Mouse (Mus musculus) midbrain, embryonic 13.5 days (tissue): ENCODE data around the gene Stmn1. TPM values are rescaled to one million over a fixed set of nuclear protein-coding genes. Genes with fewer than 3 reads are reported as not detected.

Experiments used
- ATAC-seq: fragments of 200-750 bp; cut with Nextera tagmentation; 2 replicates; pipeline ENCODE4 v1.8.0; 2017; ENCODE audit warnings: mild to moderate bottlenecking, moderate TSS enrichment, moderate library complexity
- H3K27ac ChIP-seq: fragments of 300-500 bp; sonication (generic); 2 replicates; pipeline ENCODE4 v1.5.1; 2015; ENCODE audit warnings: inconsistent platforms, mild to moderate bottlenecking, moderate library complexity
- H3K27me3 ChIP-seq: fragments of 300-500 bp; sonication (generic); 2 replicates; pipeline ENCODE4 v1.6.1; 2015; ENCODE audit warnings: mild to moderate bottlenecking, inconsistent platforms
- H3K36me3 ChIP-seq: fragments of 300-500 bp; sonication (generic); 2 replicates; pipeline ENCODE4 v1.6.1; 2015; ENCODE audit warnings: mild to moderate bottlenecking, inconsistent platforms
- H3K4me1 ChIP-seq: fragments of 300-500 bp; sonication (generic); replicated peaks from 2 replicates; pipeline ENCODE4 v1.6.1; 2015; ENCODE audit warnings: inconsistent platforms
- H3K4me2 ChIP-seq: fragments of 300-500 bp; sonication (generic); replicated peaks from 2 replicates; pipeline ENCODE4 v1.6.1; 2015; ENCODE audit warnings: moderate library complexity, mild to moderate bottlenecking, inconsistent platforms
- H3K4me3 ChIP-seq: fragments of 300-500 bp; sonication (generic); replicated peaks from 2 replicates; pipeline ENCODE4 v1.5.1; 2015; ENCODE audit warnings: mild to moderate bottlenecking, inconsistent platforms
- H3K9ac ChIP-seq: fragments of 300-500 bp; sonication (generic); replicated peaks from 2 replicates; pipeline ENCODE4 v1.6.1; 2015; ENCODE audit warnings: mild to moderate bottlenecking, inconsistent platforms
- H3K9me3 ChIP-seq: fragments of 300-500 bp; sonication (generic); 2 replicates; pipeline ENCODE4 v1.6.1; 2016; ENCODE audit warnings: mild to moderate bottlenecking, inconsistent platforms
- WGBS: fragments of 180-500 bp; shearing (Covaris S2); methylation state at CpG from one replicate; pipeline ENCODE4 v1.1.7; 2015; 5-methylcytosine and 5-hydroxymethylcytosine counted together
- polyA plus RNA-seq: library from polyadenylated mRNA; unstranded; fragments of >200 nt; fragmentation: Nextera tagmentation; extraction: Ambion mirVana; gene quantifications from 2 replicates; pipeline ENCODE4 v1.2.1, GENCODE M21; 2015

Gene Stmn1
- polyA plus RNA-seq, 1 experiment from 2014 or later: 7,568 TPM

DNA sequence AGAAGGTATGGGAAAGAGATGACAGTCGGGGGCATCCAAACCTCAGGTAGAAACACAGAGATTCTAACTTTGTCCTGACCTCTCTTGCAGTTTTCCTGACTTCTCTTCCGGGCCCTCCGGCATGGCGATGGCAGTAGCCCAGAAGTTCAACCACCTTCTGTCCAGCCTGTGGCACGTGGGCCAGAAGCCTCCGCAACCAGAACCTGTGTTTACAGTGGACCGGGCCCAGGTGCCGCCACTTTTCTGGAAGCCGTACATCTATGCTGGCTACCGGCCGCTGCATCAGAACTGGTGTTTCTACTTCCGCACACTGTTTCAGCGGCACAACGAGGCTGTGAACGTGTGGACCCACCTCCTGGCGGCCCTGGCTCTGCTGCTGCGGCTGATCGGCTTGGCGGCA is 38.6 kb downstream of the Stmn1 start:
- peaks cover 12% of the 10 kb centered on the region for H3K36me3 ChIP-seq
- no peak overlapping the region for H3K9ac ChIP-seq
- no peaks in the 10 kb centered on the region for H3K27me3 ChIP-seq
- H3K4me2 ChIP-seq: no peak overlapping the region
- WGBS: 87% methylated on average over 19 of the region's 19 CpGs
- no peak overlapping the region for H3K27ac ChIP-seq
- no peak for ATAC-seq
- H3K4me1 ChIP-seq: peaks cover 9% of the 10 kb centered on the region
- no peak overlapping the region for H3K4me3 ChIP-seq
- H3K9me3 ChIP-seq: no peaks in the 10 kb centered on the region

DNA sequence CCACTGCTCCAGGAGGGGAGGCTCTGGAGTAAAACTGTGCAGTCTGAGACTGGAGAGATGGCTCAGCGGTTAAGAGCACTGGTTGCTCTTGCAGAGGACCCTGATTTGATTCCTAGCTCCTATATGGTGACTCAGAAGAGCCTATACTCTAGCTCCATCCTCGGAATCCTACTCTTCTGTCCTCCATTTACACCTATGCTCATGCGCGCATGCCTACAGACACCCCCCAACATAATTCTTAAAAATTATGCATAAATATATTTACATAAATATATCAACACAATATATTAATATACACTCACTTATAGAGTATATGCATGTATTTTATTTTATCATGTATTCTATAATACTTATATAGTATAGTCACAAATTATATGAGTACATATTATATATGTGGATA is 42.3 kb downstream of the Stmn1 start:
- Histone ChIP-seq H3K27ac (no peak overlapping the region), H3K36me3 (peaks cover 12% of the 10 kb centered on the region), H3K9me3 (no peaks in the 10 kb centered on the region), H3K4me3 (peak overlapping the region; percentile 51; the same call in 1 of the 2 replicates), H3K4me1 (peaks cover 16% of the 10 kb centered on the region), H3K4me2 (peak overlapping the region; percentile 83), H3K9ac (no peak overlapping the region), H3K27me3 (no peaks in the 10 kb centered on the region)
- 77% methylated on average over 4 of the region's 4 CpGs for WGBS
- ATAC-seq: peak; percentile 35

DNA sequence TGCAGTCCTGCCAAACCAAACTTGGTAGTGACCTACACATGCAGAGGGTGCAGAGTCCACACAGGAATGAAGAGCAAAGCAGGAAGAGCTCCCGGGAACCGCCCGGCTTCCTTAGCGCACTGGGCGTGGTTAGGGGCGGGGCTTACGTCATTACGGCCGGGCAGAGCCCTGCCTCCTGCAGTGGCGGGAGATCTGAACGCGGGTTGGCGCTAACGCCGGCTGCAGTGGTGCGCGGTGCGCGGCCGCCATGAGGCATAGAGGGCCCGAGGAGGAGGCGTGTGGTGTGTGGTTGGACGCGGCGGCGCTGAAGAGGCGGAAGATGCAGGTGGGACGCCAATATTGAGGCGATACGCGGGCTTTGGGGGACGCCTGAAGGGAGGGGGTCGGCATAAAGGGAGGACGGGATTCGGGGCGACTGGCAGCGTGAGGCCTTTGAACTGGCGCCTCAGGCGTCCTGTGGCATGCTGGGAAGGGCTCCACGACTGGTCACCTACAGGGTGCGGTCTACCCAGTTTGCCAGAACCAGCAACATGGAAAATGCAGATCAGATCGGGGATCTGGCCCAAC is 42.8 kb downstream of the Stmn1 start, which contains the start of gene Aunip:
Aunip (plus strand) TSS at position 155 of the 567 bp plus-strand sequence.
- under 1% methylated on average over 40 of the region's 42 CpGs for WGBS
- no peaks in the 10 kb centered on the region for H3K9me3 ChIP-seq

DNA sequence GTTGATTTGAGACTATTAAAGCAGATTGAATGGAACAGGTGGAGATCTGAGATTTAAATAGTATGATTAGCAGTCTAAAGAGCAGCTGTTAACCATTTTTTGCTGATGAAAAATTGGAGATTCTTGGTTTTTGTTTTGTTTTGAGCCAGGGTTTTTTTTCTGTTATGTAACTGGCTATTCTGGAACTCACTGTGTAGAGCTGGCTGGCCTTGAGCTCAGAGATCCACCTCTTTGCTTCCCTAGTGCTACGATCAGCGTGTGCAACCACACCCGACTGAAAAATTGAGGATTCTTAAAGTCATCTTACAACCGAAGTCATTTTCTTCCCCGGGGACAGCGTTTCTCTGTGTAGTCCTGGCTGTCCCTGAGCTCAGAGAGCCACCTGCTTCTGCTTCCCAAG is 43.6 kb downstream of the Stmn1 start:
- H3K4me2 ChIP-seq: peak overlapping the region; percentile 83
- no peaks in the 10 kb centered on the region for H3K9me3 ChIP-seq
- no peaks in the 10 kb centered on the region for H3K27me3 ChIP-seq
- peak overlapping the region; percentile 51 for H3K4me3 ChIP-seq
- no peak overlapping the region for H3K27ac ChIP-seq
- H3K36me3 ChIP-seq: peaks cover 10% of the 10 kb centered on the region
- no peak overlapping the region for H3K9ac ChIP-seq
- no peak for ATAC-seq
- H3K4me1 ChIP-seq: peaks cover 16% of the 10 kb centered on the region
- 77% methylated on average over 6 of the region's 6 CpGs for WGBS

More for the DNA sequence above, 42.8 kb downstream of the Stmn1 start, which contains the start of gene Aunip:
- peak within 1 kb of the TSS; percentile 57 for H3K9ac ChIP-seq
- no peak within 1 kb of the TSS for H3K27ac ChIP-seq
- peak within 1 kb of the TSS; percentile 51 for H3K4me3 ChIP-seq
- peaks cover 12% of the 10 kb centered on the region for H3K36me3 ChIP-seq
- H3K4me2 ChIP-seq: peak within 1 kb of the TSS; percentile 83
- H3K27me3 ChIP-seq: no peaks in the 10 kb centered on the region
- ATAC-seq: peak; percentile 96
- peaks cover 16% of the 10 kb centered on the region for H3K4me1 ChIP-seq

DNA sequence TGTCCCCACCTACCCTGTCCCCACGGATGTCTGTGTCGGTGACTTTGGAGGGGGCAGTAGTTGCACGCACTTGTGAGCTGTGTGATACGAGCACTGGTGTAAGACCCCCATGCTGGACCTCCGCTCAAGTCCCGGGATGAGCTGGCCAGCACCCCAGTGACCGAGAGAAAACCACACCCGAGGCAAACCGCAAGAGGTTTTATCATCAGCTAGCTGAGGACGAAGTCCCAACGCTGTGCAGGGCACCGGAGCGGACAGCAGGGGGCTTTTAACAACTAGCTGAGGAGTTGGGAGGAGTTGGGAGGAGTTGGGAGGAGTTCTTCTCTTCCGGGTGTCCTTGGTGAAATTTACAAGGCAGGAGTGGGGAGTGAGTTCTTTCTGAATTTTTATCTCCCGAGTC is 44.7 kb downstream of the Stmn1 start:
- no peaks in the 10 kb centered on the region for H3K9me3 ChIP-seq
- WGBS: 28% methylated on average over 15 of the region's 15 CpGs
- no peak overlapping the region for H3K9ac ChIP-seq
- H3K4me2 ChIP-seq: 0 out of 2 replicates have a peak overlapping the region, but pooled peaks have one; percentile 16
- no peak for ATAC-seq
- no peaks in the 10 kb centered on the region for H3K27me3 ChIP-seq
- H3K4me1 ChIP-seq: peaks cover 16% of the 10 kb centered on the region
- 0 out of 2 replicates have a peak overlapping the region, but pooled peaks have one; percentile 1 for H3K4me3 ChIP-seq
- peaks cover 3% of the 10 kb centered on the region; the same call in 1 of the 2 replicates for H3K36me3 ChIP-seq
- H3K27ac ChIP-seq: no peak overlapping the region

DNA sequence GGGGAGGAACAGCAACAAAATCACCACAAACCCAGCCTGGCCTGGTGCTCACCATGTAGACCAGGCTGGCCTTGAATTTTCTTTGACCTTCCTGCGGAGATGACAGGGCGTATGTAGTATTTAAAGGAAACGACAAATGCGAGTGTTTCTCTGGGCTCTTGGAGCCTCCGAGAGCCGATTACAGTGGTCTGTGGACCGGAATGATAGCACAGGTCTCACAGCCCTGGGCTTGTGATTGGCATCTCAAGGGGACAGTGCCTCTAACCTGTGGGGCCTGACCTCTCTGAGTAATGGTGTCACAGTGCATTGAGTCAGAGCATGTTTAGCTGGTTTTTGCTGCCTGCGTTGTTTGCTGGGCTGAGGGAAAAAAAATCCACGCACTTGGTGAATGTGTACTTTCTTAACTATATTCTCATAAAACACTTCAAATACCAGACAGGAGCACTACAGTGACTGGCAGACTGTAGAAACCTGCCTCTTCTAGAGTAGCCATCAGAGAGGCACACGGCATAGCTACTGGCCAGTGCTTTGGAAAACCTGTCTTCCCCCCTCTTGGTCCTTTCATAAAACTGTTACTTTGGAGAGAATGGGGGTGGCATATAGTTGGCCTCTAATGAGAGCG is 46.3 kb downstream of the Stmn1 start:
- Histone ChIP-seq H3K9me3 (no peaks in the 10 kb centered on the region), H3K9ac (no peak overlapping the region; the same call in 1 of the 2 replicates), H3K27me3 (no peaks in the 10 kb centered on the region), H3K4me3 (no peak overlapping the region), H3K4me1 (peaks cover 16% of the 10 kb centered on the region), H3K4me2 (no peak overlapping the region), H3K36me3 (no peaks in the 10 kb centered on the region), H3K27ac (no peak overlapping the region)
- 94% methylated on average over 11 of the region's 11 CpGs for WGBS
- no peak for ATAC-seq

DNA sequence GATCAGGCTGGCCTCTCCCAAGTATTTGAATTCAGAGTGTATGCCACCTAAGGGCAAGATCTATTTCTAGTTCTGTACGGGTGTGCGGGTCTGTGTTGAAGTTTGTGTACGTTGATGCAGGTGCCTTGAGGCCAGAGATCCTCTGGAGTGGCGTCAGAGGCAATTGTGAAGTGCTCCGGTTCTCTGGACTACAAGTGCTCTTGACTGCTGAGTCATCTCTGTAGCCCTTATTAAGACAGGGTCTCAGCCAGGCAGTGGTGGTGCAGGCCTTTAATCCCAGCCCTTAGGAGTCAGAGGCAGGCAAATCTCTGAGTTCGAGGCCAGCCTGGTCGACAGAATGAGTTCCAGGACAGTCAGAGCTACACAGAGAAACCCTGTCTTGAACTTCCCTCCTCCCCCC is 47.5 kb downstream of the Stmn1 start:
- H3K36me3 ChIP-seq: no peaks in the 10 kb centered on the region
- no peaks in the 10 kb centered on the region for H3K9me3 ChIP-seq
- no peak overlapping the region for H3K4me3 ChIP-seq
- no peak for ATAC-seq
- no peak overlapping the region for H3K9ac ChIP-seq
- H3K4me1 ChIP-seq: peaks cover 16% of the 10 kb centered on the region
- no peak overlapping the region for H3K27ac ChIP-seq
- H3K27me3 ChIP-seq: no peaks in the 10 kb centered on the region
- H3K4me2 ChIP-seq: no peak overlapping the region
- WGBS: 82% methylated on average over 7 of the region's 7 CpGs

DNA sequence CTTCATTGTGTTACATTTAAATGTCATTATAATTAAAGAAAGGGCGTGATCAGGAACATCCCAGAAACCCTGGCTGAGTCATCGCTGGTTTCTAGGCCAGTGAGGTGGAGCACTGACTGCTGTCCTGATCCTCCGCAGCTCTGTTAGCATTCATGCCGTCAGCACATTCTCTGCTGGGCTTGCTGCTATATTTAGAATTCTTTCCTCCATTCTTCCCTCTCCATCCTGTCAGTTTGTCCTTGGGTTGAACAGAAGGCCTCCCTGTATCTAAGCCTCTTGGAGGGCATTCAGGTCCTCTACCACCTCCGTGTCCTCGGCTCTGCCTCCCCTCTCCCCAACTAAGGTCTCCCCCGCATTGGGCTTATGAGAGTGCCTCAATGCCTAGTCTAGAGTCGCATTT is 48.9 kb downstream of the Stmn1 start:
- H3K4me3 ChIP-seq: no peak overlapping the region
- H3K4me1 ChIP-seq: peaks cover 5% of the 10 kb centered on the region
- H3K36me3 ChIP-seq: 0 out of 2 replicates have a peak, but pooled peaks cover 6% of the 10 kb centered on the region
- H3K27ac ChIP-seq: no peak overlapping the region
- H3K9me3 ChIP-seq: no peaks in the 10 kb centered on the region
- H3K9ac ChIP-seq: no peak overlapping the region
- no peak overlapping the region for H3K4me2 ChIP-seq
- no peaks in the 10 kb centered on the region for H3K27me3 ChIP-seq
- WGBS: 87% methylated on average over 8 of the region's 8 CpGs
- ATAC-seq: no peak

DNA sequence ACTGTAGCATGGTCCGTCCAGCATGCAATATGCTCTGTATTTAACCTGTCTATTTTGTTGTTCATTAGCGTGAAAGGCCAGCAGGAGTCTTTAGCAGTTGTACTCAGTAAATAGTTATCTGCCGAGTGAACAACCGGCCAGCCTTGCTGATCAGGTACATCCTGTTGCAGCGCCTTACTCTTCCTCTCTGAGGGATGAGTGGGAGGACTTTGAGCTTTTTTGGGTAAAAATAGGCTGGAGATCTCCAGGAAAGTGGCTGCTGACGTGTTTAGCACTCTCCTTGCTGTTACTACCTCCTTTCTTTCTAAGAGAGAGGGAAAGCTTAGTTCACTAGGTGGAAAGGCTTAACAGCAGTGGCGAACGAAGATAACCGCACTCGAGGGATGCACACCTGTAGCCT is 49.6 kb downstream of the Stmn1 start:
- H3K9me3 ChIP-seq: no peaks in the 10 kb centered on the region

DNA sequence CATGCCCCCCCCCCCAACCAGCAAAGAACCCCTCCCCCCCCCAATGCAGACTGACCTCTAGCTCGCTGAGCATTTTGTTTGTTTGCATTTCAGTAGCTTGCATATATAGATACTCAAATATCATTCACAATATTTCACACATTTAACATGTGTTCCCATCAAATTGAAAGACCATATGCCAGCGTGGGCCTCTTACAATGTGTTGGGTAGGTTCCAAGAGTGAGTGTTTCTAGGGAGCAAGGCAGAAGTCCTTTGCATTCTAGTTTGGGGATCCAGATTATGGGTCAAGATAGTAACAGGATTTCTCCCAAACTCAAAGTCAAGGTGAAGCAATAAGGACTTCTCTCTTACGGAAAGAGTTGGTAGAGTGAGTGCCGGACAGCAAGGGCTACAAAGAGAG is 50.4 kb downstream of the Stmn1 start:
- ATAC-seq: no peak
- no peaks in the 10 kb centered on the region for H3K9me3 ChIP-seq
- WGBS: 94% methylated on average over 4 of the region's 4 CpGs
- no peak overlapping the region for H3K27ac ChIP-seq
- H3K4me1 ChIP-seq: no peaks in the 10 kb centered on the region
- no peak overlapping the region for H3K4me3 ChIP-seq
- no peak overlapping the region for H3K9ac ChIP-seq
- H3K4me2 ChIP-seq: no peak overlapping the region
- no peaks in the 10 kb centered on the region for H3K27me3 ChIP-seq
- 0 out of 2 replicates have a peak, but pooled peaks cover 12% of the 10 kb centered on the region for H3K36me3 ChIP-seq

More for the DNA sequence above, 49.6 kb downstream of the Stmn1 start:
- no peak overlapping the region for H3K4me2 ChIP-seq
- peaks cover 1% of the 10 kb centered on the region for H3K4me1 ChIP-seq
- no peak overlapping the region for H3K4me3 ChIP-seq
- WGBS: 90% methylated on average over 10 of the region's 10 CpGs
- H3K27me3 ChIP-seq: no peaks in the 10 kb centered on the region
- 0 out of 2 replicates have a peak, but pooled peaks cover 6% of the 10 kb centered on the region for H3K36me3 ChIP-seq
- no peak overlapping the region for H3K27ac ChIP-seq
- H3K9ac ChIP-seq: no peak overlapping the region
- ATAC-seq: no peak

DNA sequence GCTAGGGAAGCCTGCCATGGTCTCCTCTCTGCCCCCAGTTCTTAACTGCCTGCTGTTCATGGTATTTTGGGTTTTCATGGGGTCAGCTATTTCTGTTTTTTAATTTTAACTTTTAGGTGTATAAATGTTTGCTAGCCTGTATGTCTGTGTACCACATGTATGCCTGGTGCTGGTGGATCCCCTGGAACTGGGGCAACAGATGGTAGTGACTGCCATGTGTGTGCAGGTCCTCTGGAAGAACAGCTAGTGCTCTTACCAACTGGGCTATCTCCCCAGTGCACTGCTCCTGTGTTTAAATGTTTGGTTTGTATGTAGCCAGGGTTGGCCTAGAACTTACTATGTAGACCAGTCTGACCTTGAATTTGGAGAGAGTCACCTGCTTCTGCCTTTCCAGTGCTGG is 51.2 kb downstream of the Stmn1 start:
- Histone ChIP-seq H3K9ac (no peak overlapping the region), H3K4me2 (no peak overlapping the region), H3K27ac (no peak overlapping the region), H3K9me3 (no peaks in the 10 kb centered on the region), H3K4me1 (no peaks in the 10 kb centered on the region), H3K4me3 (no peak overlapping the region), H3K36me3 (peaks cover 19% of the 10 kb centered on the region), H3K27me3 (no peaks in the 10 kb centered on the region)
- no peak for ATAC-seq
